Mouse (Mus musculus) lung, postnatal 0 days (tissue): ENCODE results near the gene Lsmem1.

ENCODE experiments used
- CTCF ChIP-seq: IDR thresholded peaks from 2 replicates; pipeline ENCODE4 v1.5.1; 2016; ENCODE audit warnings: antibody characterized with exemption, mild to moderate bottlenecking
- EP300 ChIP-seq: IDR thresholded peaks from 2 replicates; pipeline ENCODE4 v1.6.1; 2016; ENCODE audit warnings: antibody characterized with exemption, mild to moderate bottlenecking, control low read depth

DNA sequence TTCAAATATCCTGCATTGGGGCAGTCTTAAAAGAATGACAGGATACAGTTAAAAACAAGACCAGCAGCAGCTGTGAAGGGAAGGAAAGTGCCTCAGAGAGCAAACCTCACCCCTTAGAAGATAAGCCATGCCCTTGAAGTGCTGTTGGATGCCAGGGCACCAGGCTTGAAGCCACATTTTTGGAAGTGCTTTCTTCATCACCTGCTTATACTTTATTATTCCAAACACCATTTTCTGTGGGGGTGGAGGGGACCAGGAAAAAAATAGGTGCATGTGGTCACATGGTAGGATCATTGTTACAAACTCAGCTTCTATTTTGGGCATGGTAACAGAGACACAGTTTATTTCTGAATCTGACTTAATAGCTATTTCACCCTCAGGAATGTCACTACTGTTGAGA lies 1.8 kb downstream of the Lsmem1 start:
- no peak for TF ChIP-seq EP300
- no peak for TF ChIP-seq CTCF
